Mouse (Mus musculus) liver, postnatal 0 days (tissue): ENCODE measurements around the gene 1810010H24Rik. TPM values are rescaled to one million over a fixed set of nuclear protein-coding genes. Genes with fewer than 3 reads are reported as not detected.

Experiments used
- ATAC-seq: fragments of 200-750 bp; cut with Nextera tagmentation; 2 replicates; pipeline ENCODE4 v1.8.0; 2017; ENCODE audit warnings: mild to moderate bottlenecking, moderate library complexity
- DNase-seq: peaks from one replicate; pipeline ENCODE4 v3.0.0-alpha.2; 2016
- H3K27ac ChIP-seq: fragments of 300-500 bp; sonication (generic); 2 replicates; pipeline ENCODE4 v1.5.1; 2014; ENCODE audit warnings: antibody characterized with exemption, moderate library complexity, mild to moderate bottlenecking, low read depth
- H3K27me3 ChIP-seq: fragments of 300-500 bp; sonication (generic); 2 replicates; pipeline ENCODE4 v1.6.1; 2014; ENCODE audit warnings: low read length, control low read depth, mixed read lengths; ENCODE audit not compliant: insufficient read depth
- H3K36me3 ChIP-seq: fragments of 300-500 bp; sonication (generic); replicated peaks from 2 replicates; pipeline ENCODE4 v1.6.1; 2014; ENCODE audit warnings: mild to moderate bottlenecking, control low read depth, low read length, moderate library complexity, mixed read lengths; ENCODE audit not compliant: insufficient read depth
- H3K4me1 ChIP-seq: fragments of 300-500 bp; sonication (generic); 2 replicates; pipeline ENCODE4 v1.6.1; 2014; ENCODE audit warnings: antibody characterized with exemption, mild to moderate bottlenecking, control low read depth; ENCODE audit not compliant: insufficient read depth
- H3K4me2 ChIP-seq: fragments of 300-500 bp; sonication (generic); 2 replicates; pipeline ENCODE4 v1.6.1; 2014; ENCODE audit warnings: low read depth, mild to moderate bottlenecking, low read length, moderate library complexity, mixed read lengths
- H3K4me3 ChIP-seq: fragments of 300-500 bp; sonication (generic); 2 replicates; pipeline ENCODE4 v1.5.1; 2014; ENCODE audit warnings: low read depth, low read length
- H3K9ac ChIP-seq: fragments of 300-500 bp; sonication (generic); replicated peaks from 2 replicates; pipeline ENCODE4 v1.6.1; 2014; ENCODE audit warnings: mild to moderate bottlenecking, moderate library complexity
- H3K9me3 ChIP-seq: fragments of 300-500 bp; sonication (generic); 2 replicates; pipeline ENCODE4 v1.6.1; 2016; ENCODE audit warnings: mild to moderate bottlenecking, control low read depth, low read length, mixed read lengths
- CTCF ChIP-seq: sonication (generic); IDR thresholded peaks from 2 replicates; pipeline ENCODE4 v1.5.1; 2016; ENCODE audit warnings: antibody characterized with exemption, low read depth
- EP300 ChIP-seq: IDR thresholded peaks from 2 replicates; pipeline ENCODE4 v1.6.1; 2016; ENCODE audit warnings: antibody characterized with exemption, low read depth, mild to moderate bottlenecking
- WGBS: fragments of 180-500 bp; shearing (Covaris S2); extraction: QIAGEN DNeasy Blood & Tissue Kit; methylation state at CpG from one replicate; pipeline ENCODE4 v1.1.7; 2014; ENCODE audit not compliant: insufficient replicate concordance; 5-methylcytosine and 5-hydroxymethylcytosine counted together
- polyA plus RNA-seq: library from polyadenylated mRNA; unstranded; fragments of >200 nt; fragmentation: Nextera tagmentation; extraction: Ambion mirVana; gene quantifications from 2 replicates; pipeline ENCODE4 v1.2.1, GENCODE M21; 2015

Gene 1810010H24Rik
- polyA plus RNA-seq, 1 experiment from 2014 or later: 7.3 TPM

DNA sequence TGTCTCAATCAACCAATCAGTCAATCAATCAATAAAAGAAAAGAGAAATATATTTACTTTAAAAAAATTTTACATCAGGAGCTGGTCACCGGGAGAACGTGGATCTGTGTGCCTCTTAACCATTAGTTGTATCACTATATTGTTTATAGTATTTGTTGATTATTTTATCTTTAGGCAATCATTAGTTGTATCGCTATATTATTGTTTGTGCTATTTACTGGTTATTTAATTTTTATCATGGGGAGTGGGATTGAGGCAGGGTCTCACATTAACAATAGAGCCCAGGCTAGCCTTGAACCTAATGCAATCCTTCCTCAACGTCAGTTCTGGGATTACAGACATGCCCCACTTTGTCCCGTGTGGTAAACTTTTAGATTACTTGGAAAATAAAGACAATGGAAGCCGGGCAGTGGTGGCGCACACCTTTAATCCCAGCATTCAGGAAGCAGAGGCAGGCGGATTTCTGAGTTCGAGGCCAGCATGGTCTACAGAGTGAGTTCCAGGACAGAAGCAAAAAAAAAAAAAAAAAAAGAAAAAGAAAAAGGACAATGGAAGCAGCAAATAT is 25.4 kb upstream of the 1810010H24Rik start:
- Histone ChIP-seq H3K9ac (peak overlapping the region; percentile 52), H3K27ac (peak overlapping the region; percentile 65), H3K4me1 (peaks cover 8% of the 10 kb centered on the region), H3K36me3 (peaks cover 21% of the 10 kb centered on the region), H3K4me3 (peak overlapping the region; percentile 26), H3K4me2 (peak overlapping the region; percentile 72), H3K9me3 (no peaks in the 10 kb centered on the region), H3K27me3 (no peaks in the 10 kb centered on the region)
- TF ChIP-seq CTCF: no peak
- TF ChIP-seq EP300: no peak
- DNase-seq (no peak), ATAC-seq (no peak)
- 82% methylated on average over 9 of the region's 9 CpGs for WGBS

- TF ChIP-seq CTCF (no peak), EP300 (no peak)
Measured at GRCm38 (mm10) chr11:107001760-107002675, 23.5 kb upstream of the 1810010H24Rik start.

DNA sequence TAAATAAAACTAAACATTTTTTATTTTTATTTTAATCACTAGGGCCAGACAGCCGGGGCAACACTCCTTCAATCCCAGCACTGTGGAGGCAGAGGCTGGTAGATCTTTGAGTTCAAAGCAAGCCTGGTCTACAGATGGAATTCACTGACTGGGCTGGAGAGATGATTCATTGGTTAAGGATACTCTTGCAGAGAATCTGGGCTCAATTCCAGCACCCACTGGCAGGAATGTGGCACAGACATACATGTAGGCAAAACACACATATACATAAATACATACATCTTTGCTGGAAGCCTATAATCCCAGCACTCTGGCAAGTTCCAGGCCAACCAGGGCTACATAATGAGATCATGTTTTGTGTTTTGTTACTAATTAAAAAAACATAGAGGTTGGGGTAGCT is 19.9 kb upstream of the 1810010H24Rik start:
- Histone ChIP-seq H3K36me3 (no peaks in the 10 kb centered on the region), H3K9me3 (no peaks in the 10 kb centered on the region), H3K4me3 (no peak overlapping the region), H3K27ac (no peak overlapping the region), H3K27me3 (no peaks in the 10 kb centered on the region), H3K4me2 (no peak overlapping the region), H3K4me1 (no peaks in the 10 kb centered on the region; the same call in 1 of the 2 replicates), H3K9ac (no peak overlapping the region)
- TF ChIP-seq CTCF: no peak; the same call in 1 of the 2 replicates
- TF ChIP-seq EP300: no peak
- 84% methylated on average over 1 of the region's 1 CpGs for WGBS
- no peak for DNase-seq
- ATAC-seq: no peak

More at GRCm38 (mm10) chr11:107001760-107002675, 23.5 kb upstream of the 1810010H24Rik start:
- Histone ChIP-seq H3K4me2 (no peak overlapping the region), H3K4me1 (0 out of 2 replicates have a peak, but pooled peaks cover 2% of the 10 kb centered on the region), H3K4me3 (no peak overlapping the region), H3K9me3 (no peaks in the 10 kb centered on the region), H3K27me3 (no peaks in the 10 kb centered on the region), H3K9ac (no peak overlapping the region), H3K36me3 (peaks cover 2% of the 10 kb centered on the region; the same call in 1 of the 2 replicates), H3K27ac (no peak overlapping the region)
- ATAC-seq (no peak), DNase-seq (no peak)
- WGBS: 59% methylated on average over 7 of the region's 8 CpGs

GRCm38 (mm10) chr11:107010447-107010846 is 15.0 kb upstream of the 1810010H24Rik start:
- Histone ChIP-seq H3K9me3 (no peaks in the 10 kb centered on the region), H3K4me1 (peaks cover 8% of the 10 kb centered on the region; the same call in 1 of the 2 replicates), H3K36me3 (no peaks in the 10 kb centered on the region), H3K27me3 (no peaks in the 10 kb centered on the region), H3K4me3 (no peak overlapping the region), H3K4me2 (no peak overlapping the region), H3K27ac (no peak overlapping the region), H3K9ac (no peak overlapping the region)
- ATAC-seq (no peak), DNase-seq (no peak)
- TF ChIP-seq EP300 (no peak), CTCF (no peak)
- WGBS: 91% methylated on average over 3 of the region's 3 CpGs

DNA sequence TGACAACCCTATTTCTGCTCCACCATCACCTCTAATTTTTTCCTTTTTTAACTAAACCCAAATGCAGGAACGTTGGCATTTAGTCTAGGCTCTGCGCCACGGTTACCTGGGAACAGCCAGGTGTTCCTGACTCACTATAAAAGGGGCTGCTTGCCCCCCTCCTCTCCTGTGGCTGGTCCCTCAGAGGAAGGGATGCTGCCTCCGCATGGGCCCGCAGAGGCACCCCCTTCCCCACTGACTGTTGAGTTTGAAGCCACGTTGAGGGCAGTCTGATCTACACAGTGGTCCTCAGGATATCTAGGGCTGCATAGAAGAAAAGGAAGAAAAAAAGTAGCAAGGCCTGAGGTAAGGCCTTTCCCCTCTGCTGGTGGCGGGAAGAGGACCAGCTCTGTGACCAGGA is 14.3 kb upstream of the 1810010H24Rik start:
- no peaks in the 10 kb centered on the region for H3K27me3 ChIP-seq
- no peak for TF ChIP-seq EP300
- no peak for TF ChIP-seq CTCF
- no peak overlapping the region for H3K4me2 ChIP-seq
- peak overlapping the region; percentile 100 for H3K27ac ChIP-seq
- peaks cover 8% of the 10 kb centered on the region; the same call in 1 of the 2 replicates for H3K4me1 ChIP-seq
- H3K36me3 ChIP-seq: no peaks in the 10 kb centered on the region
- no peaks in the 10 kb centered on the region for H3K9me3 ChIP-seq
- WGBS: 76% methylated on average over 7 of the region's 7 CpGs
- ATAC-seq (no peak), DNase-seq (no peak)
- no peak overlapping the region for H3K9ac ChIP-seq
- no peak overlapping the region for H3K4me3 ChIP-seq

DNA sequence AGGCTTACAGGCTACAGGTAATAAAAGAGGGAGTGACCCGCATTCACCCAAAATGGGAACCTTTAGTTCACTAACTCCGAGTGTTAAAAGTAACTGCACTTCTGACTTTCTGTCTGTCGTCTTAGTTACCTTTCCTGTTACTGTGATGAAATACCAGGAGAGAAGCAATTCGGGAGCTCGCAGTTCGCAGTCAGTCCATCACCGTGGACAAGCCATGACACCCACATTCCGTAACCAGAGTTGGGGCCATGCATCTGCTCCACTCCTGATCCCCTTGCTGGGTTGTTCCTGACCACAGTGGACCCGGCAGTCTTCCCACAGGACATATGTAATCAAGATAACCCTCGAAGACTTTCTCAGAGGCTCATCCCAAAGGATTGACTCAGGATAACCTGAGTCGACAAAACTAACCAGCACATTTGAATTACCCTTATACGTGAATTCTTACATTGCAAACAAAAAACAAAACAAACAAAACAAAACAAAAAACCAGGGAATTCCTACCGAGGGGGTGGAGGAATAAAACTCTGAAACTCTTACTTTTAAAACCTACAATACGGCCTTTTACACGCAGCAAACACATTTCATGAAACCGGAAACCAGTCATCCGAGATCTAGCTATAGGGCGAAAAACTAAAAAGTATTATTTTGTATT is 13.7 kb upstream of the 1810010H24Rik start:
- TF ChIP-seq EP300 (no peak), CTCF (no peak)
- Histone ChIP-seq H3K9ac (peak overlapping the region; percentile 87), H3K9me3 (no peaks in the 10 kb centered on the region), H3K4me2 (peak overlapping the region; percentile 71), H3K27ac (peak overlapping the region; percentile 100), H3K4me3 (peak overlapping the region; percentile 72), H3K36me3 (no peaks in the 10 kb centered on the region), H3K27me3 (no peaks in the 10 kb centered on the region), H3K4me1 (peaks cover 8% of the 10 kb centered on the region; the same call in 1 of the 2 replicates)
- DNase-seq (no peak), ATAC-seq (no peak)
- WGBS: 19% methylated on average over 18 of the region's 18 CpGs
